Mouse (Mus musculus): ENCODE data around the gene Ccdc163. TPM values are rescaled to one million over a fixed set of nuclear protein-coding genes. Genes with fewer than 3 reads are reported as not detected.
"Not testable (repeated sequence)": the region's sequence is repeated elsewhere in the genome, so short reads cannot be mapped to it uniquely, and the experiment has no call there.

Ccdc163 gene
- total RNA-seq (2021), result 1 to 10 TPM; 4.0 to 6.5 TPM

GRCm38 (mm10) chr4:116708201-116708764 is at the start of gene Ccdc163, which contains the start of gene Mmachc:
Gene Ccdc163 (plus strand): TSS chr4:116708509.
Gene Mmachc (minus strand): TSS chr4:116708406.
- intact Hi-C loops (cut with DNase I), result no loop called here
- DNase-seq (ENCODE audit: low spot score in 2 of 2), result peak; percentile 93 to 99

GRCm38 (mm10) chr4:116659474-116659873 is 48.8 kb upstream of the Ccdc163 start:
- no peak for DNase-seq (ENCODE audit: low spot score in 2 of 2)
- intact Hi-C loops (cut with DNase I), result no loop called here

GRCm38 (mm10) chr4:116659916-116660315 is 48.4 kb upstream of the Ccdc163 start:
- intact Hi-C loops (cut with DNase I), result not testable (repeated sequence)

GRCm38 (mm10) chr4:116660829-116661228 is 47.5 kb upstream of the Ccdc163 start:
- DNase-seq (ENCODE audit: low spot score in 2 of 2), result no peak
- intact Hi-C loops (cut with DNase I), result no loop called here

More at GRCm38 (mm10) chr4:116659916-116660315, 48.4 kb upstream of the Ccdc163 start:
- DNase-seq (ENCODE audit: low spot score in 2 of 2), result not testable (repeated sequence)

GRCm38 (mm10) chr4:116661998-116662397 is 46.3 kb upstream of the Ccdc163 start:
- no peak for DNase-seq (ENCODE audit: low spot score in 2 of 2)
- intact Hi-C loops (cut with DNase I), result no loop called here

- intact Hi-C loops (cut with DNase I), result no loop called here
- peak in 1 of 2 experiments; percentile 10 for DNase-seq (ENCODE audit: low spot score in 2 of 2)
Measured at GRCm38 (mm10) chr4:116666625-116667024, 41.7 kb upstream of the Ccdc163 start.

- intact Hi-C loops (cut with DNase I), result no loop called here
- DNase-seq (ENCODE audit: low spot score in 2 of 2), result peak in 1 of 2 experiments; percentile 14
Measured at GRCm38 (mm10) chr4:116668145-116668544, 40.2 kb upstream of the Ccdc163 start.

- intact Hi-C loops (cut with DNase I), result no loop called here
- no peak for DNase-seq (ENCODE audit: low spot score in 2 of 2)
Measured at GRCm38 (mm10) chr4:116669291-116669690, 39.0 kb upstream of the Ccdc163 start.

- intact Hi-C loops (cut with DNase I), result no loop called here
- DNase-seq (ENCODE audit: low spot score in 2 of 2), result no peak
Measured at GRCm38 (mm10) chr4:116672785-116673184, 35.5 kb upstream of the Ccdc163 start.

GRCm38 (mm10) chr4:116674761-116675160 is 33.5 kb upstream of the Ccdc163 start:
- intact Hi-C loops (cut with DNase I); DNase-seq (ENCODE audit: low spot score in 2 of 2): not testable (repeated sequence)

GRCm38 (mm10) chr4:116676027-116676426 is 32.3 kb upstream of the Ccdc163 start:
- intact Hi-C loops (cut with DNase I), result no loop called here

GRCm38 (mm10) chr4:116677808-116678207 is 30.5 kb upstream of the Ccdc163 start:
- no peak for DNase-seq (ENCODE audit: low spot score in 2 of 2)

More at GRCm38 (mm10) chr4:116676027-116676426, 32.3 kb upstream of the Ccdc163 start:
- no peak for DNase-seq (ENCODE audit: low spot score in 2 of 2)

GRCm38 (mm10) chr4:116679141-116679540 is 29.2 kb upstream of the Ccdc163 start:
- intact Hi-C loops (cut with DNase I), result no loop called here

More at GRCm38 (mm10) chr4:116677808-116678207, 30.5 kb upstream of the Ccdc163 start:
- intact Hi-C loops (cut with DNase I), result no loop called here

GRCm38 (mm10) chr4:116680521-116680920 is 27.8 kb upstream of the Ccdc163 start:
- DNase-seq (ENCODE audit: low spot score in 2 of 2), result not testable (repeated sequence)

More at GRCm38 (mm10) chr4:116679141-116679540, 29.2 kb upstream of the Ccdc163 start:
- no peak for DNase-seq (ENCODE audit: low spot score in 2 of 2)

GRCm38 (mm10) chr4:116683957-116684356 is 24.4 kb upstream of the Ccdc163 start:
- intact Hi-C loops (cut with DNase I), result no loop called here
- DNase-seq (ENCODE audit: low spot score in 2 of 2), result no peak

More at GRCm38 (mm10) chr4:116680521-116680920, 27.8 kb upstream of the Ccdc163 start:
- intact Hi-C loops (cut with DNase I), result not testable (repeated sequence)

GRCm38 (mm10) chr4:116684665-116685064 is 23.6 kb upstream of the Ccdc163 start:
- no peak for DNase-seq (ENCODE audit: low spot score in 2 of 2)
- intact Hi-C loops (cut with DNase I), result loop anchor here (1.0 kb wide), 1 partner anchor 127 kb away; the partner anchor contains the start of gene Gpbp1l1

- DNase-seq (ENCODE audit: low spot score in 2 of 2), result peak; percentile 86 to 90
- intact Hi-C loops (cut with DNase I), result loop anchor here (1.0 kb wide), 1 partner anchor 128 kb away; the partner anchor contains the start of gene Gpbp1l1
Measured at GRCm38 (mm10) chr4:116685402-116686061, 22.8 kb upstream of the Ccdc163 start, which contains the start of gene Prdx1. Gene Prdx1 (plus strand): TSS chr4:116685544.

- intact Hi-C loops (cut with DNase I), result no loop called here
- no peak for DNase-seq (ENCODE audit: low spot score in 2 of 2)
Measured at GRCm38 (mm10) chr4:116687041-116687440, 21.3 kb upstream of the Ccdc163 start.

GRCm38 (mm10) chr4:116689309-116689876 is 18.9 kb upstream of the Ccdc163 start:
- intact Hi-C loops (cut with DNase I), result no loop called here
- no peak for DNase-seq (ENCODE audit: low spot score in 2 of 2)

GRCm38 (mm10) chr4:116692146-116692545 is 16.2 kb upstream of the Ccdc163 start:
- intact Hi-C loops (cut with DNase I), result no loop called here
- no peak for DNase-seq (ENCODE audit: low spot score in 2 of 2)

All from left cerebral cortex, postnatal 25 days (tissue).